Mouse (Mus musculus) lung, embryonic 14.5 days (tissue): ENCODE measurements around the gene Rb1. TPM values are rescaled to one million over a fixed set of nuclear protein-coding genes. Genes with fewer than 3 reads are reported as not detected.

ENCODE experiments used
- ATAC-seq: fragments of 200-750 bp; cut with Nextera tagmentation; 2 replicates; pipeline ENCODE4 v1.8.0; 2017; ENCODE audit warnings: mild to moderate bottlenecking, moderate TSS enrichment, moderate library complexity; ENCODE audit not compliant: insufficient read depth
- DNase-seq: peaks from one replicate; pipeline ENCODE4 v3.0.0-alpha.2; 2015
- H3K27ac ChIP-seq: fragments of 300-500 bp; sonication (generic); 2 replicates; pipeline ENCODE4 v1.5.1; 2014; ENCODE audit warnings: low read depth, mild to moderate bottlenecking, moderate library complexity
- H3K27me3 ChIP-seq: fragments of 300-500 bp; sonication (generic); 2 replicates; pipeline ENCODE4 v1.6.1; 2014; ENCODE audit warnings: low read length, control low read depth; ENCODE audit not compliant: insufficient read depth
- H3K36me3 ChIP-seq: fragments of 300-500 bp; sonication (generic); 2 replicates; pipeline ENCODE4 v1.6.1; 2014; ENCODE audit warnings: control low read depth; ENCODE audit not compliant: insufficient read depth
- H3K4me1 ChIP-seq: fragments of 300-500 bp; sonication (generic); 2 replicates; pipeline ENCODE4 v1.6.1; 2014; ENCODE audit warnings: antibody characterized with exemption, control low read depth; ENCODE audit not compliant: insufficient read depth
- H3K4me2 ChIP-seq: fragments of 300-500 bp; sonication (generic); 2 replicates; pipeline ENCODE4 v1.6.1; 2014; ENCODE audit warnings: mild to moderate bottlenecking
- H3K4me3 ChIP-seq: fragments of 300-500 bp; sonication (generic); 2 replicates; pipeline ENCODE4 v1.5.1; 2014; ENCODE audit warnings: low read depth, low read length
- H3K9ac ChIP-seq: fragments of 300-500 bp; sonication (generic); 2 replicates; pipeline ENCODE4 v1.6.1; 2014
- H3K9me3 ChIP-seq: fragments of 300-500 bp; sonication (generic); 2 replicates; pipeline ENCODE4 v1.6.1; 2016; ENCODE audit warnings: low read depth, low read length, control low read depth
- CTCF ChIP-seq: IDR thresholded peaks from 2 replicates; pipeline ENCODE4 v1.5.1; 2016; ENCODE audit warnings: antibody characterized with exemption, low read depth
- WGBS: fragments of 180-500 bp; shearing (Covaris S2); extraction: QIAGEN DNeasy Blood & Tissue Kit; methylation state at CpG from one replicate; pipeline ENCODE4 v1.1.7; 2014; 5-methylcytosine and 5-hydroxymethylcytosine counted together
- polyA plus RNA-seq: library from polyadenylated mRNA; unstranded; fragments of >200 nt; fragmentation: Nextera tagmentation; extraction: Ambion mirVana; gene quantifications from 2 replicates; pipeline ENCODE4 v1.2.1, GENCODE M21; 2014

The Rb1 gene
- polyA plus RNA-seq, 1 experiment from 2014 or later: 19.3 TPM

GRCm38 (mm10) chr14:73238498-73239250, 86.9 kb downstream of the Rb1 start:
- Histone ChIP-seq H3K27me3 (no peaks in the 10 kb centered on the region), H3K4me1 (peaks cover 8% of the 10 kb centered on the region), H3K4me3 (peak overlapping the region; percentile 63), H3K4me2 (peak overlapping the region; percentile 65), H3K27ac (peak overlapping the region; percentile 98), H3K9ac (peak overlapping the region; percentile 86), H3K9me3 (no peaks in the 10 kb centered on the region), H3K36me3 (no peaks in the 10 kb centered on the region)
- WGBS: under 1% methylated on average over 20 of the region's 20 CpGs
- no peak for TF ChIP-seq CTCF
- ATAC-seq (peak; percentile 86), DNase-seq (peak; percentile 81)

DNA sequence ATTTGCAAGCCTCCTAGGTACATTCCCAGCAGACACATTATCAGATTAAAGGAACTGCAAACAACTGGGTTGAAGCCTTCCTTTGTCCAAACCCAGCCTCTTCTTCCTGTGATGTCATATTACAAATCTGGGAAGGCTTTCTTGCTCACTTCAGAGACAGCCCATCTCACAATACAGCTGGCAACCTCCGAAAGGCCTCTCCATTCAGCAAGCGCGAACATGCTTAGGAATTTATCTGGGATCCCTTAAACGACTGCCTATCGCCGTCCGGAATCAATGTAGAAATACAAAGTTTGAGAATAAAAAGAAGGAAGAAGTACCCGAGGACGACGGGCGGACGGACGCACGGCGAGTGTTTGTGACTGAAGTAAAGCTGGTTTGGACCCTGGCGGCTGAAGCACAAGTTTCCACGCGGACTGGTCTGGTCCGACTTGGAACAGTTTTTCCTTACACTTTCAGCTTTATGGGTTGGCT, 87.7 kb downstream of the Rb1 start, which contains the start of gene Lpar6:
Gene Lpar6 (plus strand): TSS at position 48 of the 474 bp plus-strand sequence.
- peak within 1 kb of the TSS; percentile 86 for H3K9ac ChIP-seq
- 0 out of 2 replicates have a peak, but pooled peaks have one; percentile 1 for TF ChIP-seq CTCF
- WGBS: under 1% methylated on average over 19 of the region's 19 CpGs
- no peaks in the 10 kb centered on the region for H3K27me3 ChIP-seq
- no peaks in the 10 kb centered on the region for H3K9me3 ChIP-seq
- H3K27ac ChIP-seq: peak within 1 kb of the TSS; percentile 98
- peak within 1 kb of the TSS; percentile 63 for H3K4me3 ChIP-seq
- H3K4me1 ChIP-seq: peaks cover 8% of the 10 kb centered on the region
- no peaks in the 10 kb centered on the region for H3K36me3 ChIP-seq
- peak; percentile 90 for ATAC-seq
- H3K4me2 ChIP-seq: peak within 1 kb of the TSS; percentile 65
- peak; percentile 89 for DNase-seq

DNA sequence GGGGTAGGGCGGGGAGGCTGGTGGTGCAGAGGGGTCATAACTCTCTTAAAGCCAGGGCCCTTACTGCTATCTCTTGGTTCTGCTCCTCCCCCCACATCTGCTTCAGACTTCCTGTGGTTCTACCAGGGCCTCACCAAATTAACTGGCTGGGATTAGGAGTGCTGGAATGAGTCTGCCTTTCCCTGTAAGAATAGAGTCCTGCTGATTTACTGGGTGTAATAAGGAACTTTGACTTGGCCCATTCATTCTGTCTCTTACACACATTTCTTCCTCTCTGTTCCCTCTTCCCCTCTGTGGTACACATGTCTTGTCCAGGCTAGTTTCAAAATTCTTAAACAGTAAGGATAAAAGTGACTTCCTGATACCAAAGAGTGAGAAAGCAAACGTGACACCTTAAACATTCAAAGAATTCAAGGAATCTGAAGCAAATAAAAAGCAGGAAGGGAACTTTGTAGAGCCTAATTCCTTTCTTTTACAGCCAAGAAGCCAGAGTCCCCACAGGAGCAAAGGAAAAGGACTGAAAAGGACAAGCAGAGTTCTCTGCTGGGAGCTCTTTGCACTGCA, 91.1 kb downstream of the Rb1 start:
- H3K4me3 ChIP-seq: no peak overlapping the region
- DNase-seq (peak; percentile 67), ATAC-seq (peak; percentile 47)
- no peak overlapping the region for H3K4me2 ChIP-seq
- peak overlapping the region; percentile 87 for H3K27ac ChIP-seq
- 12% methylated on average over 2 of the region's 2 CpGs for WGBS
- H3K36me3 ChIP-seq: no peaks in the 10 kb centered on the region
- H3K4me1 ChIP-seq: peaks cover 8% of the 10 kb centered on the region
- H3K9ac ChIP-seq: no peak overlapping the region
- no peak for TF ChIP-seq CTCF
- H3K9me3 ChIP-seq: no peaks in the 10 kb centered on the region
- no peaks in the 10 kb centered on the region for H3K27me3 ChIP-seq

DNA sequence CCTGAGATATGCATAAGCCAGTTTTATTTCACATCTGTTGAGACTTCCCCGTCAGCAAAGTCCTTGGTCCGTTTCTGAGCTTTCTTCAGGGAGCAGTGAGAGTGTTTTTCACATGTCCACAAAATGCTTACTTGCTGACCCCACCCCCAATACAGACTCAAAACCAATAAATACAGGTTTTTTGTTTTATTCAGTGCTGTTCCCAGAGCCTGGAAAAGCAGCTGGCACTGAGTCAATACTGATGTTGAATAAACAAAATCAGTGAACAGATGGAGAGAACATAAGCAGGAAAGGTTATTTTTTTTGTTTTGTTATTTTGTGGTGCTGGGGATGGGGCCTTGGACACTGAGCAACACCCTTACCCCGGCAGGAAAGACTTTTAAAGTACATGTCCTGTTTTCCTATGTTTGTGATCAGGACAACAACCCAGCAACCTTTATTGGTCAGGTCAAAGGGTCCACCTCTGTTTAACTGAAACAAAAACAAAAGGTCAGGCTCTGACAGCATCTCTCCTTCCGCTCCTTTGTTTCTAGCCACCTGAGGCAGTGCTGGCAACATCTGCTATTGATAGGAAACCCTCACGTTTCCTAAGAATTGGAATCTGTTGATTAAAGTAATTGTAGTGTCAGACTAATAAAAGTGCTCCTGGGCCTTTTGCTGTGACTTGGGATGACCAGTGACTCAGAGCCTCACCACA, 94.2 kb downstream of the Rb1 start:
- Histone ChIP-seq H3K4me3 (no peak overlapping the region), H3K27me3 (no peaks in the 10 kb centered on the region), H3K4me1 (peaks cover 8% of the 10 kb centered on the region; the same call in 1 of the 2 replicates), H3K9me3 (no peaks in the 10 kb centered on the region), H3K36me3 (no peaks in the 10 kb centered on the region), H3K4me2 (no peak overlapping the region), H3K27ac (peak overlapping the region; percentile 28; the same call in 1 of the 2 replicates), H3K9ac (no peak overlapping the region)
- TF ChIP-seq CTCF: no peak
- WGBS: 32% methylated on average over 5 of the region's 5 CpGs
- peak; percentile 29; the same call in 1 of the 2 replicates for ATAC-seq
- DNase-seq: peak; percentile 69

- TF ChIP-seq CTCF: no peak
- Histone ChIP-seq H3K36me3 (no peaks in the 10 kb centered on the region), H3K4me3 (no peak overlapping the region), H3K27me3 (no peaks in the 10 kb centered on the region), H3K27ac (no peak overlapping the region), H3K9me3 (no peaks in the 10 kb centered on the region), H3K4me1 (no peaks in the 10 kb centered on the region), H3K9ac (no peak overlapping the region), H3K4me2 (no peak overlapping the region)
- WGBS: 7% methylated on average over 1 of the region's 1 CpGs
- no peak for DNase-seq
- peak; percentile 54 for ATAC-seq
Measured at GRCm38 (mm10) chr14:73226849-73227248, 98.8 kb downstream of the Rb1 start.

DNA sequence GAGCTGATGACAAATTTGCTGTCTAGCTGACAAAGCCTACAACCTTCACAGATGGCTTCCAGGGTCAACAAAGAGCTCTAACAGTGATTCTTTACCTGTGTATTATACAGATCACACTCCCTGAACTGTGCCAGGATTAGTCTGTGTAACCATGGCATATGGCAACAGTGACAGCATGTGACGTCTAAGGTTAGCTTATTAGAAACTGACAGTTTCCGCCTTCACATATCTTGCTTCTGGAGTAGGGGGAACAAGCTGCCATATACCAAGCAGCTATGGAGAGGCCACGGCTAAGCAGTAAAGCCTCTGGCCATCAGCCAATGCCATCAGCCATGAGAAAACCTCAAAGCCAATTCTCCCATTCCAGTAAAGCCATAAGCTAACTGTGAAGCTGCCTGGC, 99.3 kb downstream of the Rb1 start:
- peak; percentile 35 for DNase-seq
- Histone ChIP-seq H3K27me3 (no peaks in the 10 kb centered on the region), H3K4me3 (no peak overlapping the region), H3K9me3 (no peaks in the 10 kb centered on the region), H3K4me2 (no peak overlapping the region), H3K27ac (no peak overlapping the region), H3K9ac (no peak overlapping the region), H3K36me3 (no peaks in the 10 kb centered on the region), H3K4me1 (no peaks in the 10 kb centered on the region)
- ATAC-seq: 0 out of 2 replicates have a peak, but pooled peaks have one; percentile 28
- TF ChIP-seq CTCF: no peak
- 64% methylated on average over 3 of the region's 3 CpGs for WGBS
